Mouse (Mus musculus) stomach, postnatal 0 days (tissue): ENCODE data around the gene Mcm10. TPM values are rescaled to one million over a fixed set of nuclear protein-coding genes. Genes with fewer than 3 reads are reported as not detected.

ENCODE experiments used
- ATAC-seq: fragments of 200-750 bp; cut with Nextera tagmentation; 2 replicates; pipeline ENCODE4 v1.8.0; 2017; ENCODE audit not compliant: low FRiP score, low TSS enrichment
- DNase-seq: peaks from one replicate; pipeline ENCODE4 v3.0.0-alpha.2; 2016; ENCODE audit warnings: low spot score
- H3K27ac ChIP-seq: fragments of 300-500 bp; sonication (generic); replicated peaks from 2 replicates; pipeline ENCODE4 v1.5.1; 2014; ENCODE audit warnings: mild to moderate bottlenecking, control low read depth
- H3K27me3 ChIP-seq: fragments of 300-500 bp; sonication (generic); 2 replicates; pipeline ENCODE4 v1.6.1; 2014; ENCODE audit warnings: low read length; ENCODE audit not compliant: control insufficient read depth, insufficient read depth
- H3K36me3 ChIP-seq: fragments of 300-500 bp; sonication (generic); 2 replicates; pipeline ENCODE4 v1.6.1; 2014; ENCODE audit warnings: low read length, mixed read lengths; ENCODE audit not compliant: control insufficient read depth, insufficient read depth
- H3K4me1 ChIP-seq: fragments of 300-500 bp; sonication (generic); replicated peaks from 2 replicates; pipeline ENCODE4 v1.6.1; 2014; ENCODE audit warnings: antibody characterized with exemption; ENCODE audit not compliant: control insufficient read depth, insufficient read depth
- H3K4me2 ChIP-seq: fragments of 300-500 bp; sonication (generic); replicated peaks from 2 replicates; pipeline ENCODE4 v1.6.1; 2014; ENCODE audit warnings: low read depth, mild to moderate bottlenecking, control low read depth, moderate library complexity
- H3K4me3 ChIP-seq: fragments of 300-500 bp; sonication (generic); 2 replicates; pipeline ENCODE4 v1.5.1; 2014; ENCODE audit warnings: low read depth, low read length, control low read depth
- H3K9ac ChIP-seq: fragments of 300-500 bp; sonication (generic); 2 replicates; pipeline ENCODE4 v1.6.1; 2014; ENCODE audit warnings: mild to moderate bottlenecking, low read length, control low read depth, mixed read lengths
- H3K9me3 ChIP-seq: fragments of 300-500 bp; sonication (generic); 2 replicates; pipeline ENCODE4 v1.6.1; 2016; ENCODE audit warnings: low read length; ENCODE audit not compliant: control insufficient read depth
- CTCF ChIP-seq: IDR thresholded peaks from 2 replicates; pipeline ENCODE4 v1.5.1; 2016; ENCODE audit warnings: antibody characterized with exemption, low read depth, mild to moderate bottlenecking, moderate library complexity
- EP300 ChIP-seq: optimal IDR thresholded peaks from 2 replicates; pipeline ENCODE3; 2016; ENCODE audit warnings: antibody characterized with exemption
- WGBS: fragments of 180-500 bp; shearing (Covaris S2); extraction: QIAGEN DNeasy Blood & Tissue Kit; methylation state at CpG from one replicate; pipeline ENCODE4 v1.1.7; 2014; 5-methylcytosine and 5-hydroxymethylcytosine counted together
- polyA plus RNA-seq: library from polyadenylated mRNA; unstranded; fragments of >200 nt; fragmentation: Nextera tagmentation; extraction: Ambion mirVana; gene quantifications from 2 replicates; pipeline ENCODE4 v1.2.1, GENCODE M21; 2015

The Mcm10 gene
- polyA plus RNA-seq, 1 experiment from 2014 or later = 6.1 TPM

DNA sequence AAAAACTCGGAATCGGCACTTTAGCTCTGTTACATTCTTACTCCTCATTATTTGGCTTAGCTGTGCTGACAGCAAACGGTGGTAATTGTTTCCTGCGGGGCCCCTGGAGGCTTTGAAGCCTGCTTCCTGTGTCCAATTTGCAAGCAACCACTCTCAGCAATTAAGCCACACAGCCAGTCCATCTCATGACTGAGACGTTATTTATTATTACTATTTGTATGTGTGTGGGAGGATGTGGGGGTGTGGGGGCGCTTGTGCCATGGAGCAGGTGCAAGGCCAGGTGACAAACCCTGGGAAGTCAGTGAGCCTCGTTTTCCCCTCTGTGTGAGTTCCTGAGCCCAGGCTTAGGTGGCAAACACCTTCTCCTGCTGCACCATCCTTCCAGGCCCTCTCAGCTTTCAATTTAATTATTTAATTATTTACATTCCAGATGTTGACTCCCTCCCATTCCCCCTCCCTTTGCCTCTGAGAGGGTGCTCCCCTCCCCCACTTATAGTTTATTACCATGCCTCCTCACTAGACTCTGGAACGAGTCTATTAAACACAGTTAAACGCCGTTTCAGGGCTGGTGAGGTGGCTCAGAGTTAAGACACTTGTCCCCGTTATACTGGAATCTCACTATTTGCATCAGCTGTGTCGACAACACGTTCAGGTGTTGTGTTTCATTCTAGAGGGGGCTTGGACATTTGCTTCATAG, 32.8 kb upstream of the Mcm10 start:
- WGBS = 37% methylated on average over 13 of the region's 13 CpGs

DNA sequence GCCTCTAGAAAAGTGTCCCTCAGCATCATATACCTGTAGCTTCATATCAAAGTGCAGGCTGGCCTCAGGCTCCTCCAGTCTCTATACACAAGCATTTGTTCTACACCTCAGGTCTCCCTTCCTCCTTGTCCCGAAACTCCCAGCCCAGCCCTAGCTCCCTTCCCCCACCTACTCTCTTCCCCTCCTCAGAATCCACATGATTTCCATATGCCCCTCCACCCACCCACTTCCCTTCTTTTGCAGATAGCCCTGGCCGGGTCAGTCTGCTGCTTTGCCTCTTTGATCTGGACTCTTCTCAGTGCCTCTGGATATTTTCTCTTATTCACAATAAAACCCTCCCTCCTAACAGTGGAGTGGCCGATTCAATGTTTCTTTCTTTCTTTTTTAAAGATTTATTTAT, 31.7 kb upstream of the Mcm10 start:
- no peak for TF ChIP-seq CTCF
- TF ChIP-seq EP300 = no peak
- no peak overlapping the region for H3K9ac ChIP-seq
- H3K4me3 ChIP-seq = no peak overlapping the region
- no peaks in the 10 kb centered on the region for H3K4me1 ChIP-seq
- ATAC-seq (no peak), DNase-seq (no peak)
- WGBS = 51% methylated on average over 3 of the region's 3 CpGs
- no peak overlapping the region for H3K4me2 ChIP-seq
- H3K36me3 ChIP-seq = no peaks in the 10 kb centered on the region
- H3K27ac ChIP-seq = no peak overlapping the region
- H3K27me3 ChIP-seq = no peaks in the 10 kb centered on the region
- H3K9me3 ChIP-seq = no peaks in the 10 kb centered on the region

More for the DNA sequence above, 32.8 kb upstream of the Mcm10 start:
- H3K4me3 ChIP-seq = no peak overlapping the region
- TF ChIP-seq CTCF (no peak), EP300 (no peak)
- no peaks in the 10 kb centered on the region for H3K36me3 ChIP-seq
- no peaks in the 10 kb centered on the region for H3K4me1 ChIP-seq
- no peaks in the 10 kb centered on the region for H3K27me3 ChIP-seq
- no peaks in the 10 kb centered on the region for H3K9me3 ChIP-seq
- H3K9ac ChIP-seq = no peak overlapping the region
- H3K27ac ChIP-seq = no peak overlapping the region
- DNase-seq = no peak
- no peak for ATAC-seq
- no peak overlapping the region for H3K4me2 ChIP-seq

DNA sequence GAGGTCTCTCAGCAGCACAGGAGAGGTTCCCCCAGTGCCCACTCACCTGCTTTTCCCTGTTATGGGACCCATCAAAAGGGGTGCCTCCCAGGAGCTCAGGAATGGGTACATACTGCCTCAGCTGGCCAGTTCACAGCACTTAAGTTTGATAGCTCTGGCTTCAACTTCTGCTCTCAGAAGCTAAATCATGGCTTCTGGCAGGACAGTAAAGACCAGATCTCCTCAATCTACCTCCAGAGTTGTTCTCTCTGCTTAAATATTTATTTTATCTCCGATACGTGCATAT, 30.8 kb upstream of the Mcm10 start:
- ATAC-seq = no peak
- 62% methylated on average over 2 of the region's 2 CpGs for WGBS

DNA sequence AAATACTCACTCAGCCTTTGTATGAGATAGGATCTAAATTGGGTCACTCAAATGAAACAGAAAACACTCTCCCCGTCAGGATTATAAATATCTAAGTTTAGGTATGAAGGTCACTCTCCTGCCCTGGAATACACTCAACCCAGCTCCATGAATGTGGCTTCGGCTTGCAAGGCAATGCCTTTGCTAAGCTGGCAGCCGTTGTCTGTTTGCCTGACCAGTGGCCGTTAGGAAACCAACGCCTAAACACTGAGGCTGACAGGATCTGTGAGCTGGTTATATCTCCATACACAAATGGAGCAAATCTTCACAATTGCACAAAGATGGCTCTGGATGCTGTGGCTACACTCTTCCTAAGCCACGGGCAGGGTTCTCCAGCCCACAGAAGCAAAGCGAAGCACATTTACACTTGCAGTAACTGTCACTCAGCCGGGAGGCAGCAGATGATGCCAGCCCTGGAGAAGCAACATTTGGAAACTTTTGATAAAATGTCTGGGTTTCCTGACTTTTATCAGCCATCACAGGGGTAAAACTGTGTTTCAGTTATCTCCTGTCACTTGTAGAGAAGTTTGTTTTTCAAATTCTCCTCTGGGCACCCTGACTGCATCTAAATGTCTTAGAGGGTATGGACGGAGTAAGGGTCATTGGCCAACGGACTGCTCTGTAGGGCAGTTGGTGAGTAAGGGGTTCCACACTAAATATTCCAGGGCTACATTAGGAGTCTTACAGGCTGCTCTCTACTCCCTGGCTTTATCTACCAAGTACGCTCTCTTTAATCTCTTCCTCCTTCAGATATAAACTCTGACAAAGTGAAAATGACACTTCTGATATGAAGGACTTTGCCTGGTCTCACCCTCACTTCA, 30.3 kb upstream of the Mcm10 start:
- WGBS = 63% methylated on average over 11 of the region's 11 CpGs
- ATAC-seq = no peak
- DNase-seq = no peak
- Histone ChIP-seq H3K4me1 (no peaks in the 10 kb centered on the region), H3K4me3 (no peak overlapping the region), H3K36me3 (no peaks in the 10 kb centered on the region), H3K9ac (no peak overlapping the region), H3K27ac (no peak overlapping the region), H3K27me3 (no peaks in the 10 kb centered on the region), H3K4me2 (no peak overlapping the region), H3K9me3 (no peaks in the 10 kb centered on the region)
- TF ChIP-seq EP300 = no peak
- no peak for TF ChIP-seq CTCF

More for the DNA sequence above, 30.8 kb upstream of the Mcm10 start:
- Histone ChIP-seq H3K4me2 (no peak overlapping the region), H3K9me3 (no peaks in the 10 kb centered on the region), H3K4me1 (no peaks in the 10 kb centered on the region), H3K9ac (no peak overlapping the region), H3K27ac (no peak overlapping the region), H3K36me3 (no peaks in the 10 kb centered on the region), H3K4me3 (no peak overlapping the region), H3K27me3 (no peaks in the 10 kb centered on the region)
- TF ChIP-seq CTCF (no peak), EP300 (no peak)
- DNase-seq = no peak

DNA sequence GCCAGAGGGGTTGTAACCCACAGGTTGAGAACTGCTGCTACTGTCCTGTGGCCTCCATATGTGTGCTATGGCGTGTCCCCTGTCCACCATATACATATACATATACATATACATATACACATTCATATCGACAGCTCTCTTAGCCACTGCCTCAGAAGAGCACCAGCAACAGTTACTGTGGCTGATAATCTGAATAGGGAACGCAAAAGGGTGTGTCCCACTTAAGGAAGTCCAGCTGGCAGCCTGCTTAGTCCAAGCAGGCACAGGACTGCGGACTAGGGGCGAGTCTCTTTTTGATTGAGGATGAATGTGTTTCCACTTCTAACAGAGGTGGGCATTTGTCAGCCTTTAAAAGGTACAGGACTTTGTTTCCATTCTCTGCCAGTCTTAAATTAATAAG, 29.3 kb upstream of the Mcm10 start:
- H3K4me3 ChIP-seq = no peak overlapping the region
- TF ChIP-seq CTCF (no peak), EP300 (no peak)
- H3K36me3 ChIP-seq = no peaks in the 10 kb centered on the region
- H3K9ac ChIP-seq = no peak overlapping the region
- H3K27ac ChIP-seq = no peak overlapping the region
- no peaks in the 10 kb centered on the region for H3K9me3 ChIP-seq
- no peaks in the 10 kb centered on the region for H3K27me3 ChIP-seq
- H3K4me2 ChIP-seq = no peak overlapping the region
- no peak for ATAC-seq
- no peaks in the 10 kb centered on the region for H3K4me1 ChIP-seq
- 58% methylated on average over 5 of the region's 5 CpGs for WGBS
- no peak for DNase-seq
